Mouse (Mus musculus) MEL (cell line): ENCODE data around the gene Olfr143. TPM values are rescaled to one million over a fixed set of nuclear protein-coding genes. Genes with fewer than 3 reads are reported as not detected.

Source experiments
- DNase-seq: peaks from one replicate; pipeline ENCODE4 v3.0.0; 2011; ENCODE audit warnings: low read depth, low spot score
- H3K27ac ChIP-seq: 2 replicates; pipeline ENCODE4 v1.5.1; 2012; ENCODE audit warnings: low read depth, mild to moderate bottlenecking, control low read depth, low read length, moderate library complexity; ENCODE audit not compliant: control insufficient read depth
- H3K27me3 ChIP-seq, 2 experiments: fragments of 150-350 bp in 1 of 2; sonication (generic) in 1 of 2; 2 replicates each; pipeline ENCODE4 v1.6.1; 2012; ENCODE audit warnings: low read length in 2 of 2, mild to moderate bottlenecking in 2 of 2, improper control_type of control experiment in 1 of 2, moderate library complexity in 1 of 2; ENCODE audit not compliant: insufficient read depth in 2 of 2, control insufficient read depth in 1 of 2
- H3K36me3 ChIP-seq, 2 experiments: 2 replicates each; pipeline ENCODE4 v1.6.1; 2012 to 2014; ENCODE audit warnings: low read length in 2 of 2, improper control_type of control experiment in 1 of 2, inconsistent platforms in 1 of 2, mild to moderate bottlenecking in 1 of 2; ENCODE audit not compliant: insufficient read depth in 2 of 2, control insufficient read depth in 1 of 2
- H3K4me1 ChIP-seq, 2 experiments: fragments of 150-350 bp in 1 of 2; sonication (generic) in 1 of 2; 2 replicates each; pipeline ENCODE4 v1.6.1; 2012; ENCODE audit warnings: low read length in 2 of 2, improper control_type of control experiment in 1 of 2, mild to moderate bottlenecking in 1 of 2; ENCODE audit not compliant: insufficient read depth in 2 of 2, control insufficient read depth in 1 of 2
- H3K4me3 ChIP-seq, 2 experiments: fragments of 150-350 bp in 1 of 2; sonication (generic) in 1 of 2; 2 replicates each; pipeline ENCODE4 v1.5.1; 2012; ENCODE audit warnings: low read depth in 2 of 2, low read length in 2 of 2, mild to moderate bottlenecking in 2 of 2, moderate library complexity in 2 of 2, control low read depth in 1 of 2, improper control_type of control experiment in 1 of 2; ENCODE audit not compliant: control insufficient read depth in 1 of 2, insufficient read depth in 1 of 2
- H3K79me2 ChIP-seq: 2 replicates; pipeline ENCODE4 v1.6.1; 2012; ENCODE audit warnings: mild to moderate bottlenecking, low read length, moderate library complexity; ENCODE audit not compliant: control insufficient read depth, poor library complexity, insufficient read depth
- H3K9ac ChIP-seq: 2 replicates; pipeline ENCODE4 v1.6.1; 2012; ENCODE audit warnings: low read depth, mild to moderate bottlenecking, control low read depth, low read length, moderate library complexity; ENCODE audit not compliant: control insufficient read depth, poor library complexity, severe bottlenecking
- H3K9me3 ChIP-seq: fragments of 150-350 bp; sonication (generic); replicated peaks from 2 replicates; pipeline ENCODE4 v1.6.1; 2012; ENCODE audit warnings: mild to moderate bottlenecking, low read length, improper control_type of control experiment, moderate library complexity; ENCODE audit not compliant: insufficient read depth
- BHLHE40 ChIP-seq: IDR thresholded peaks from 2 replicates; pipeline ENCODE4 v1.6.1; 2012; ENCODE audit warnings: low read depth, mild to moderate bottlenecking, inconsistent platforms, low read length, improper control_type of control experiment, borderline replicate concordance
- CHD2 ChIP-seq: IDR thresholded peaks from 2 replicates; pipeline ENCODE4 v1.6.1; 2011; ENCODE audit warnings: low read length, improper control_type of control experiment
- CTCF ChIP-seq, 3 experiments: IDR thresholded peaks in 2 of 3; conservative IDR thresholded peaks in 1 of 3; 2 replicates each; pipeline ENCODE4 v1.5.1; 2011 to 2012; ENCODE audit warnings: low read length in 3 of 3, low read depth in 2 of 3, mild to moderate bottlenecking in 2 of 3, improper control_type of control experiment in 1 of 3, inconsistent platforms in 1 of 3, mixed read lengths in 1 of 3, moderate library complexity in 1 of 3; ENCODE audit not compliant: control insufficient read depth in 1 of 3, insufficient read depth in 1 of 3, poor library complexity in 1 of 3, severe bottlenecking in 1 of 3
- E2F4 ChIP-seq: IDR thresholded peaks from 2 replicates; pipeline ENCODE4 v1.6.1; 2011; ENCODE audit warnings: low read depth, low read length, improper control_type of control experiment, borderline replicate concordance
- ELF1 ChIP-seq: IDR thresholded peaks from 2 replicates; pipeline ENCODE4 v1.6.1; 2014; ENCODE audit warnings: low read depth, mild to moderate bottlenecking, inconsistent platforms, low read length, improper control_type of control experiment, moderate library complexity
- GABPA ChIP-seq: IDR thresholded peaks from 2 replicates; pipeline ENCODE4 v1.6.1; 2012; ENCODE audit warnings: low read depth, mild to moderate bottlenecking, inconsistent platforms, low read length, improper control_type of control experiment, moderate library complexity
- HCFC1 ChIP-seq: IDR thresholded peaks from 2 replicates; pipeline ENCODE4 v1.6.1; 2012; ENCODE audit warnings: low read depth, mild to moderate bottlenecking, inconsistent platforms, low read length, improper control_type of control experiment, moderate library complexity
- JUND ChIP-seq: IDR thresholded peaks from 2 replicates; pipeline ENCODE4 v1.6.1; 2011; ENCODE audit warnings: low read depth, mild to moderate bottlenecking, improper control_type of control experiment, low read length
- KAT2A ChIP-seq: conservative IDR thresholded peaks from 2 replicates; pipeline ENCODE4 v1.6.1; 2012; ENCODE audit warnings: low read depth, low read length, improper control_type of control experiment, inconsistent platforms
- MAFK ChIP-seq: IDR thresholded peaks from 2 replicates; pipeline ENCODE4 v1.6.1; 2011; ENCODE audit warnings: low read depth, mild to moderate bottlenecking, low read length, improper control_type of control experiment, borderline replicate concordance
- MAX ChIP-seq: IDR thresholded peaks from 2 replicates; pipeline ENCODE4 v1.6.1; 2011; ENCODE audit warnings: low read length, improper control_type of control experiment
- MXI1 ChIP-seq: IDR thresholded peaks from 2 replicates; pipeline ENCODE4 v1.6.1; 2011; ENCODE audit warnings: mild to moderate bottlenecking, low read depth, low read length, improper control_type of control experiment
- MYB ChIP-seq: IDR thresholded peaks from 2 replicates; pipeline ENCODE4 v1.6.1; 2011; ENCODE audit warnings: mild to moderate bottlenecking, low read depth, low read length, improper control_type of control experiment
- MYC ChIP-seq: IDR thresholded peaks from 2 replicates; pipeline ENCODE4 v1.6.1; 2011; ENCODE audit warnings: low read depth, mild to moderate bottlenecking, low read length, improper control_type of control experiment, moderate library complexity
- NELFE ChIP-seq: IDR thresholded peaks from 2 replicates; pipeline ENCODE4 v1.6.1; 2011; ENCODE audit warnings: low read depth, low read length, improper control_type of control experiment
- POLR2A ChIP-seq, 2 experiments: IDR thresholded peaks; 2 replicates each; pipeline ENCODE4 v1.6.1; 2011 to 2012; ENCODE audit warnings: low read length in 2 of 2, mild to moderate bottlenecking in 2 of 2, control low read depth in 1 of 2, improper control_type of control experiment in 1 of 2, low read depth in 1 of 2, moderate library complexity in 1 of 2; ENCODE audit not compliant: control insufficient read depth in 1 of 2, insufficient read depth in 1 of 2, poor library complexity in 1 of 2
- RAD21 ChIP-seq: IDR thresholded peaks from 2 replicates; pipeline ENCODE4 v1.6.1; 2011; ENCODE audit warnings: mild to moderate bottlenecking, low read depth, low read length, improper control_type of control experiment
- RCOR1 ChIP-seq: IDR thresholded peaks from 2 replicates; pipeline ENCODE4 v1.6.1; 2012; ENCODE audit warnings: low read depth, mild to moderate bottlenecking, inconsistent platforms, low read length, improper control_type of control experiment
- SMC3 ChIP-seq: IDR thresholded peaks from 2 replicates; pipeline ENCODE4 v1.6.1; 2011; ENCODE audit warnings: low read depth, low read length, improper control_type of control experiment
- TAL1 ChIP-seq: IDR thresholded peaks from 2 replicates; pipeline ENCODE4 v1.6.1; 2012; ENCODE audit warnings: mild to moderate bottlenecking, inconsistent platforms, low read length, moderate library complexity, mixed read lengths
- USF2 ChIP-seq, 2 experiments: IDR thresholded peaks; 2 replicates each; pipeline ENCODE4 v1.6.1; 2011 to 2012; ENCODE audit warnings: improper control_type of control experiment in 2 of 2, low read length in 2 of 2, borderline replicate concordance in 1 of 2, inconsistent platforms in 1 of 2, low read depth in 1 of 2, mild to moderate bottlenecking in 1 of 2; ENCODE audit not compliant: insufficient read depth in 1 of 2
- ZKSCAN1 ChIP-seq: IDR thresholded peaks from 2 replicates; pipeline ENCODE4 v1.6.1; 2012; ENCODE audit warnings: low read depth, mild to moderate bottlenecking, inconsistent platforms, low read length, improper control_type of control experiment, moderate library complexity
- ZMIZ1 ChIP-seq: IDR thresholded peaks from 2 replicates; pipeline ENCODE4 v1.6.1; 2012; ENCODE audit warnings: low read depth, mild to moderate bottlenecking, inconsistent platforms, low read length, improper control_type of control experiment, moderate library complexity
- polyA plus RNA-seq, 2 experiments: library from polyadenylated mRNA; stranded (reverse) in 1 of 2; unstranded in 1 of 2; fragments of >175 nt in 1 of 2; fragments of >200 nt in 1 of 2; gene quantifications; 2 replicates each; pipeline versions ENCODE4 v1.2.1 to v1.2.4; 2012; ENCODE audit warnings: low replicate concordance in 2 of 2, low read depth in 1 of 2; ENCODE audit not compliant: insufficient read length in 2 of 2, insufficient read depth in 1 of 2, missing spikeins in 1 of 2
- total RNA-seq: library from RNA; depleted of rRNA; stranded (reverse); fragments of 300-350 nt; gene quantifications from 2 replicates; pipeline ENCODE4 v1.2.3, GENCODE M21; 2012; rRNA removed

Olfr143 gene
- total RNA-seq (not detected in 2 replicates), polyA plus RNA-seq (not detected)

- no peaks in the 10 kb centered on the region for H3K79me2 ChIP-seq
- H3K9ac ChIP-seq, result no peak within 1 kb of the TSS
- H3K27ac ChIP-seq, result no peak within 1 kb of the TSS
- no peak for TF ChIP-seq ELF1
- no peak for TF ChIP-seq MYC
- TF ChIP-seq CHD2, result no peak
- no peak for TF ChIP-seq TAL1
- DNase-seq, result no peak
- no peaks in the 10 kb centered on the region for H3K27me3 ChIP-seq
- H3K4me3 ChIP-seq, result no peak within 1 kb of the TSS
- no peaks in the 10 kb centered on the region for H3K4me1 ChIP-seq
- no peaks in the 10 kb centered on the region for H3K36me3 ChIP-seq
- no peaks in the 10 kb centered on the region for H3K9me3 ChIP-seq
These were observed at the start of gene Olfr143 for GRCm38 (mm10) chr9:38252474-38252873. TSS of gene Olfr143 (plus strand) at chr9:38252774.

- no peak within 1 kb of the TSS for H3K27ac ChIP-seq
- no peaks in the 10 kb centered on the region for H3K27me3 ChIP-seq
- TF ChIP-seq MAX, result no peak
- H3K4me1 ChIP-seq, result no peaks in the 10 kb centered on the region
- no peak for DNase-seq
- H3K9me3 ChIP-seq, result no peaks in the 10 kb centered on the region
- no peak within 1 kb of the TSS for H3K4me3 ChIP-seq
- H3K79me2 ChIP-seq, result no peaks in the 10 kb centered on the region
- H3K36me3 ChIP-seq, result no peaks in the 10 kb centered on the region
- no peak within 1 kb of the TSS for H3K9ac ChIP-seq
These were observed 44.5 kb upstream of the Olfr143 start, which contains the start of gene Olfr893 for GRCm38 (mm10) chr9:38208065-38208464. TSS of gene Olfr893 (plus strand) at chr9:38208365.

- H3K9ac ChIP-seq, result no peak within 1 kb of the TSS
- H3K79me2 ChIP-seq, result no peaks in the 10 kb centered on the region
- H3K4me3 ChIP-seq, result no peak within 1 kb of the TSS
- H3K9me3 ChIP-seq, result no peaks in the 10 kb centered on the region
- no peak within 1 kb of the TSS for H3K27ac ChIP-seq
- no peaks in the 10 kb centered on the region for H3K36me3 ChIP-seq
- TF ChIP-seq ZKSCAN1 (no peak), GABPA (no peak), CTCF (IDR thresholded peaks at IDR 0.05 in 2 of 3, conservative IDR thresholded peaks at IDR 0.05 in 1 of 3; ENCODE audit: control insufficient read depth in 1 of 3, insufficient read depth in 1 of 3, low read depth in 2 of 3, low read length in 3 of 3, poor library complexity in 1 of 3, severe bottlenecking in 1 of 3) (no peak), ELF1 (no peak), SMC3 (no peak), MAFK (no peak), MAX (no peak), RCOR1 (no peak), ZMIZ1 (no peak), JUND (no peak), POLR2A (IDR thresholded peaks at IDR 0.05; ENCODE audit: control insufficient read depth in 1 of 2, insufficient read depth in 1 of 2, low read depth in 1 of 2, low read length in 2 of 2, poor library complexity in 1 of 2) (no peak), MXI1 (no peak), RAD21 (no peak), KAT2A (no peak), MYB (no peak), HCFC1 (no peak), E2F4 (no peak), BHLHE40 (no peak), USF2 (IDR thresholded peaks at IDR 0.05; ENCODE audit: borderline replicate concordance in 1 of 2, insufficient read depth in 1 of 2, low read depth in 1 of 2, low read length in 2 of 2) (no peak), NELFE (no peak)
- TF ChIP-seq, all 39 proteins: peak for 0
- no peak for DNase-seq
- Histone ChIP-seq H3K27me3 (no peaks in the 10 kb centered on the region), H3K4me1 (no peaks in the 10 kb centered on the region)
These were observed 34.8 kb upstream of the Olfr143 start, which contains the start of gene Olfr894 for GRCm38 (mm10) chr9:38217755-38218154. TSS of gene Olfr894 (plus strand) at chr9:38218055.
